Mouse (Mus musculus): ENCODE data around the gene Limd2.

The Limd2 gene

GRCm38 (mm10) chr11:106160841-106161721, at the start of gene Limd2, which contains the start of gene Gm10840:
Gene Limd2, minus strand, starts transcription at chr11:106160860.
Gene Gm10840, plus strand, starts transcription at chr11:106160850.
- no peak for TF ChIP-seq GATA4 (IDR thresholded peaks at IDR 0.05; ENCODE audit: insufficient replicate concordance, low read length)

- no peak for TF ChIP-seq GATA4 (IDR thresholded peaks at IDR 0.05; ENCODE audit: insufficient replicate concordance, low read length)
These were observed 41.4 kb upstream of the Limd2 start, which contains the start of gene Strada for GRCm38 (mm10) chr11:106202123-106202465. Gene Strada, minus strand, starts transcription at chr11:106202168.

GRCm38 (mm10) chr11:106201337-106202122, 40.9 kb upstream of the Limd2 start:
- no peak for TF ChIP-seq GATA4 (IDR thresholded peaks at IDR 0.05; ENCODE audit: insufficient replicate concordance, low read length)

- no peak for TF ChIP-seq GATA4 (IDR thresholded peaks at IDR 0.05; ENCODE audit: insufficient replicate concordance, low read length)
These were observed 40.1 kb upstream of the Limd2 start for GRCm38 (mm10) chr11:106200756-106201155.

- no peak for TF ChIP-seq GATA4 (IDR thresholded peaks at IDR 0.05; ENCODE audit: insufficient replicate concordance, low read length)
These were observed 37.6 kb upstream of the Limd2 start for GRCm38 (mm10) chr11:106198277-106198676.

GRCm38 (mm10) chr11:106195341-106195740, 34.7 kb upstream of the Limd2 start:
- TF ChIP-seq GATA4 (IDR thresholded peaks at IDR 0.05; ENCODE audit: insufficient replicate concordance, low read length): no peak

- no peak for TF ChIP-seq GATA4 (IDR thresholded peaks at IDR 0.05; ENCODE audit: insufficient replicate concordance, low read length)
These were observed 34.2 kb upstream of the Limd2 start for GRCm38 (mm10) chr11:106194891-106195290.

GRCm38 (mm10) chr11:106194155-106194541, 33.5 kb upstream of the Limd2 start:
- no peak for TF ChIP-seq GATA4 (IDR thresholded peaks at IDR 0.05; ENCODE audit: insufficient replicate concordance, low read length)

- TF ChIP-seq GATA4 (IDR thresholded peaks at IDR 0.05; ENCODE audit: insufficient replicate concordance, low read length): peak; percentile 16; the same call in 1 of the 2 replicates
These were observed 32.9 kb upstream of the Limd2 start for GRCm38 (mm10) chr11:106193371-106194154.

GRCm38 (mm10) chr11:106192657-106193370, 32.2 kb upstream of the Limd2 start:
- TF ChIP-seq GATA4 (IDR thresholded peaks at IDR 0.05; ENCODE audit: insufficient replicate concordance, low read length): no peak

GRCm38 (mm10) chr11:106192241-106192640, 31.6 kb upstream of the Limd2 start:
- TF ChIP-seq GATA4 (IDR thresholded peaks at IDR 0.05; ENCODE audit: insufficient replicate concordance, low read length): no peak

GRCm38 (mm10) chr11:106191716-106192115, 31.1 kb upstream of the Limd2 start:
- TF ChIP-seq GATA4 (IDR thresholded peaks at IDR 0.05; ENCODE audit: insufficient replicate concordance, low read length): no peak

- TF ChIP-seq GATA4 (IDR thresholded peaks at IDR 0.05; ENCODE audit: insufficient replicate concordance, low read length): no peak
These were observed 26.7 kb upstream of the Limd2 start for GRCm38 (mm10) chr11:106187326-106187725.

- TF ChIP-seq GATA4 (IDR thresholded peaks at IDR 0.05; ENCODE audit: insufficient replicate concordance, low read length): no peak
These were observed 19.8 kb upstream of the Limd2 start for GRCm38 (mm10) chr11:106180449-106180801.
